Mouse (Mus musculus): Measurements from ENCODE around the gene Rhbdl1.
"Not testable (repeated sequence)": the region's sequence is repeated elsewhere in the genome, so short reads cannot be mapped to it uniquely, and the experiment has no call there.

The Rhbdl1 gene

DNA sequence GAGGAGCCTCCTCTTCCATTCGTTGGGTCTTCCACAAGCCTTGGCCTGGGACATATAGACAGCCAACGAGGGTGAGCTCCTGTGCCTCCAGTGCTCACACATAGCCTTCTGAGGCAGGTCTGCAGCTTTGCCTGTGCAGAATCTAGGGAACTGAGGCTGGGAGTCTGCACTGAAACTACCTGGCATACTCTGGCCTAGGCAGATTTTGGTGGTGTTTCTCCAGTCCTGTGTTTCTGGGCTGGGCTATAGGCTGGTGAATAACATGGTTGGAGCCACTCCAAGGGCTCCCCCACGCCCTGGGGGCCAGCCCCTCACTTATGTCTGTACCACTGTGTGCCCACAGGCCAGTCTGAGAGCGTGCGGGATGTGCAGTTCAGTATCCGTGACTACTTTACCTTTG is 11.8 kb downstream of the Rhbdl1 start:
- no peak for DNase-seq

DNA sequence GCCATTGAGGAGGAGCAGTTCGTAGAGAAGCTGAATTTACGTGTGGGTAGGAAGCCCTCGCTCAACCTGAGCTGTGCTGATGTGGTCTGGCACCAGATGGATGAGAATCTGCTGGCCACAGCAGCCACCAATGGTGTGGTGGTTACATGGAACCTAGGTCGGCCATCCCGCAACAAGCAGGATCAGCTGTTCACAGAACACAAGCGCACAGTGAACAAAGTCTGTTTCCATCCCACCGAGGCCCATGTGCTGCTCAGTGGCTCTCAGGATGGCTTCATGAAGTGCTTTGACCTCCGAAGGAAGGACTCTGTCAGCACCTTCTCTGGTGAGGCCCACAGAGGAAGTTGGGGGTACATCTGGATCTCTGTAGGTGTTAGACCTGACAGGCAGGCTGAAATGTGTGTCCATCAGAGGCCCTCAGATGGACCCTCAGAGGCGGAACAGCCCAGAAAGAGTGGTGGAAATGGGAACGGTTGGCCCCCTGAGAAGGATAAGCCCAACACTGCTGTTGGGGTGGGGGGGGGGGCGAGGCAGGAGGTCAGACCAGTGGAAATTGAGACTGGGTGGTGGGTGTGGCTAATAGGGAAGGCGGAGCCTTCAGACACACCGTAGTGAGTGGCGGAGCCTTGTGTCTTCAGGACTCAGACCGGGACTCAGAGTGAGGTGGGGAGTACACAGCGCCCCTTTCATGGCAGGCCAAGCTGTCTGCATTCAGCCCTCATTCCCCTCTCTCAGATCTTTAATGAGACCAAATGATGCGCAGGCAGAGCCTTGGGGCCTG is 12.5 kb downstream of the Rhbdl1 start:
- no peak for DNase-seq

DNA sequence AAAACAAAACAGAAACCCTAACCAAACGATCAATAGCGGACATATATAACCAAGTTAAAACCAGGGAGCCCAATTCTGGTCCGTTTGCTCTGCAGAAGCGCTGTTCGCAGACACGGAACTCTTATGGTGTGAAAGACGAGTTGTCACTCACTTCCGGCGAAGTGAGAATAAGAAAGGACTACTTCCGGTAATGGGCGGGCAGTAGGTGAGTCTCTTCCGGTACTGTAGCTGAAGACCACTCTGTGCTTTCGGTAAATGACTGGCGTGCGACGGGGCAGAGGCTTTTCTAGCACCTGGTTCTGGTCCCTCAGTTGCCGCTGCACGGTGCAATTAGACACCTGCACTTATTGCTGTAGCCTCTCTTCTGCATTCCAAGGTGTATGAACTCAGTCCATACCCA is 13.6 kb downstream of the Rhbdl1 start, which contains the start of gene Wdr24:
Gene Wdr24 (plus strand): TSS at position 176 of the 400 bp plus-strand sequence.
- DNase-seq, result peak; percentile 85

DNA sequence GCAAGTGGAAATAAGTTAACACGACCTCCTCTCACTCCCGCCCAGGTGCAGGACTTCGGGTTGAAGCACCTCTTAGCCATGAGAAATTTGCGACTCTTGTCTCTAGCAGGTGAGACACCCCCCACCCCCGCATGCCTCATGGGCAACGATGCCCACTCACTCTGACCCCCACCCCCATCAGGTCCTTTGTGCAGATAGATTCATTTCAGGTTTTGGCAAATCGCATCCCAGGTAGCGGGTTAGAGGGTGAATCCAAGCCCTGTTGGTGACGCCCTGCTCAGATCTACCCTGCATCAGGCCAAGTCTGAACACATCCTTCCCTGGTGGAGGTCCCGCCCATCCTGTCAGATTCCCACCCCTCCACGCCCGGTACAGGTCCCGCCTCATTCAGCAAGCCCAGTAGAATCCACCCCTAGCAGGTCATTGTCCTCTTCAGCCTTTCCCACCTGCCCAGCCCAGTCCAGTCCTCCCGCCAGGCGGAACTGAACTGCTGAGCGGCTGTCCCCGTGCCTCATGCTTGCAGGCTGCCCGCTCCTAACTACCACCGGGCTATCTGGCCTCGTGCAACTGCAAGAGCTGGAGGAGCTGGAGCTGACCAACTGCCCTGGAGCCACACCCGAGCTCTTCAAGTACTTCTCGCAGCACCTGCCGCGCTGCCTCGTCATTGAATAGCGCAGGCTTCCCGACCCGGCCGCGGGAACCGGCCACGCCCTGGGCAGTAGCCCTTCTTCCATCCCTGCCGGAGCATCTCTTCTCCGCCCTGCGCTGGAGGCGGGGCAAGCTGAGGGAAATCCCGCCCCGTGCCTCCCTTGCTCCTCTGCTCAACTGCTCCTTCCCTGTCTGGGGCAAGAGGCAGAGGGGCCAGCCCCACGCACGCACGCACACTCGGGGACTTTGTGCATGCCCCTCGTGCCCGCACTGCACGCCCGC is 18.0 kb downstream of the Rhbdl1 start:
- no peak for DNase-seq

DNA sequence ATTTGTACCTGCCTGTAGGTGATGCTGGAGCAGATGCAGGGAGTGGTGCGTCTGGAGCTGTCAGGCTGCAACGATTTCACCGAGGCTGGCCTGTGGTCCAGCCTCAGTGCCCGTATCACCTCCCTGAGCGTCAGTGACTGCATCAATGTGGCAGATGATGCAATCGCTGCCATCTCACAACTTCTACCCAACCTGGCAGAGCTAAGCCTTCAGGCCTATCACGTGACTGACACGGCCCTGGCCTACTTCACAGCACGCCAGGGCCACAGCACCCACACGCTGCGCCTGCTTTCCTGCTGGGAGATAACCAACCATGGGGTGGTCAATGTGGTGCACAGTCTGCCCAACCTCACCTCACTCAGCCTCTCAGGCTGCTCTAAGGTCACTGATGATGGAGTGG is 19.4 kb downstream of the Rhbdl1 start:
- no peak for DNase-seq

DNA sequence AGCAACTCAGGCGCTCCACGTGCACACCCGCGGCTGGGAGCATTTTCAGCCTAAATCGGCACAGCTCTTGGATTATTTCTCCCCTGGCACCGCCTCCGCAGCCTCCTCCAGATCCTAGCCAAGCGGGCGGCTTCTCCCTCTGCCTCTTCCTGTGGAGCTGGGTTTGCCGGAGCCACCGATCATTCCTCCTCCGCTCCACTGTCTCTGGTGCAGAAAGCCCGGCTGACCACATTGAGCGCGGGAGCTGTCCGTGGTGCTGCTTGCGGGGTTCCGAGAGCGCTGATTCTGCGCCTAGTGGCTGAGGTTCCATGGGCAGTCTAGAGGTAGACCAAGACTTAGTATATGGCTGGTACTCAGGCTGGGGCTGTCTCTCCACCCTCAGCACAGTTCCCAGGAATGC is 23.6 kb downstream of the Rhbdl1 start:
- DNase-seq, result peak; percentile 93

DNA sequence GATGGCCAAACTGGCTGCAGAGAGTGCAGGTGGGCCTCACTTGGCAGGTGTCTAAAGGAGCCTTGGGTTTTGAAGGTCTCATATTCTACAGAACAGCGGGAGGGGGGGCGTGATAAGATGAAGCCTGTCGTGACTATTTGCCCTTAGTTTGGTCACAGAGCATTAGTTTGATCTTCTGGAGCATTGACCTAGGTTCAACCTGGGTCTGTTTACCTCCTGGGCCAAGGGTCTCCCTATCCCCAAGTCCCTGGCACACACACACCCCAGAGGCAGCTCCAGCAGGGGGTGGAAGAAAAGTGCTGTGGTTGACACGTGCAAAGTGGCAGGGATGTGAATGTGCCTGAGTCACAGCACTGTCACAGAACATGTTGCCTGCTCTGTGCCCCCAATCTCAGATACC is 26.2 kb downstream of the Rhbdl1 start:
- DNase-seq, result no peak

DNA sequence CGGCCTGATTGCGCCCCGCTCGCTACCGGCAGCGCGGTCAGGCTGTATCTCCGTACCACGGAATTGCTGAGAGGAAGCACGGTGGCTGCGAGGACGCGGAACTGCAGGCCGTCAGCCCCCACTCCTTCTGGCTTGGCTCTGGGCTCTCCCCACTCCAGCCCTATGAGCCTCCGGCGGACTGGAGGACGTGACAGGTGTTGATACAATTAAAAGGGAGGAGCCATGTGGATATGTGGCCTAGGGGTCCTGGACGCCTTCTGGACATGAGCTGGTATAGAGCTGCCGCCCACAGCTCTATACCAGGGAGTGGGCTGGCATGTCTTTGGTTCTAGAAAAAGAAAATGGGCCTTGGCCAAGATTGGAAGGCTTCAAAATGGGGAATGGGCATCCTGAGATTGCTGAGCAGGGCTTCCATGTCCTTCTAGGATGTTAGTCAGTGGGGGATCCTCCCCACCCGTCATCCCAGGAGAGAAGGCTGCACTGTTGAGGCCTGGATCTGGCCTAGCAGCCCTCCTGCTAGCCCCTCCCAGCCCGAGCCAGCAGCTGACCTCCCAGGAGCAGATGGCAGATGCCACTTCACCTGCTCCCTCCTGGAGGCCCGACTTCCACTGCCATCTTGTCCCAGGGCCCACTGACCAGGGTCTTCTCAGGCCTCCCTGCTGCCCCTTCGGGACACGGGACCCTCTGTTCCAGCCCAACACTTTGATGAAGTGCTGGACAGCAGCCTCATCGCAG is 27.3 kb downstream of the Rhbdl1 start:
- DNase-seq, result no peak

DNA sequence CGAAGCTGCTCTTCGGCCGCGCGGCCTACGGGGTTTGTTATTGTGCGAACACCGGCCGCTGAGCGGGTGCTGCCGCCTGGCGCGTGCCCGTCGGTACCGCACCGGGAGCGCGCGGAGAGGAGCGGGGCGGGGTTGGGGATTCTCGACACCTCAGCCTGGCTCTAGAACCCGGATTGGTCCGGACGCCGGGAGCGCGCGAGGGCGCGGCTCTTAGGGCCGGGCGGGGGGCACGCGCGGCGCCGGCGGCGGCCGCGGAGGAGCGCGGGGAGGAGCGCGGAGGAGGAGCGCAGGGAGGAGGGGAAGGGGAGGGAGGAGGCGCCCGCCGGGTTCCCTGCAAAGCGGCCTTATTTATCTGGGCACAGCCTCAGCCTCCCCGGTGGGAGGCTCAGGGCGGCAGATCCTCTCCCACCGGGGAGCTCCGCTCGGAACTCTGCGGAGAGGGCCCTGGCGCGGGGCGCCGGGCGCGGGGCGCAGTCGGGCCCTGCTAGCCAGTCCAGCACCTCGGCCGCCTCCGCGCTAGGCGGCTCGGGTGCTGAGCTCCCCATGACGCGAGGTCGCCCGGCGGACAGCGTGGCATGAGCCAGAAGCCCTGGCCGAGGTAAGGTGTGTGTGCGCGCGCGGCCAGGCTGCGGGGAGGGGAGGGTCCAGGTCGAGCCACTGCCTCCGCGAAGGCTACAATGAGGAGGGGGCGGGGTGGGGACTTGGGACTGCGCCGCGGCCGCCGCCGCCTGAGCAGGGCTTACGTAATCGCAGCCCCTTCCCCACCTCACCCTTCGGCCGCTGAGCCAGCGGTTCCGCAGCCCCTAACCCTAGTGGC is 28.1 kb downstream of the Rhbdl1 start, which contains the start of gene Fbxl16:
Gene Fbxl16 (plus strand): TSS at position 297 of the 817 bp plus-strand sequence.
- DNase-seq, result peak; percentile 95

DNA sequence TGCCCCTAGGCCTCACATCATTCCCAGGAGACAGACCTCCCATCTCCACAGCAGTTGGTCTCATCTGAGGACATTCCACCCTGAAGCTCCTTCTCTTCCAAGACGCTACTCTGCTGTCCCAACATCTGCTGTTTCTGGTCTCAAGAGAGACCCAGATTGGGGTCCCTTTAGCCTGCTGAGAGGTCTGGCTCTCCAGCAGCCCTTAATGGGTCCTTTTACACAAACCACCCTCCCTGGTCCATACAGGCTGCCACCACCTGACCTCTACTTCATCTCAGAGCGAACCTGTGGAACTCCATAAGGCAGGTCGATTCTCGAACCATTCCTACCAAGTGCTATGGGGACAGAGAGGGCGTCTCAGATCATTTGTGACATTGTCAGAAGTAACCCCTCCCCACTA is 29.1 kb downstream of the Rhbdl1 start:
- DNase-seq, result no peak

DNA sequence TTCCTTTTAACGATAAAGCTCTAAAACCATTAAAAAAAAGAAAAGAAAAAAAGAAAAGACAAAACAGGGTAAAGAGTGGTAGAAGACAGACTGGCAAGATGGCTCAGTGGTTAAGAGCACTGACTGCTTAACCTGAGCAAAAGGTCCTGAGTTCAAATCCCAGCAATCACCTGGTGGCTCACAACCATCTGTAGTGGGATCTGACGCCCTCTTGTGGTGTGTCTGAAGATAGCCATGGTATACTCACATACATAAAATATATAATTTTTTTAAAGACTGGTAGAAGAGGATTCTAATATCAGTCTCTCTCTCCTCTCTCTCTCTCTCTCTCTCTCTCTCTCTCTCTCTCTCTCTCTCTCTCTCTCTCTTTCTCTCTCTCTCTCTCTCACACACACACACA is 29.6 kb downstream of the Rhbdl1 start:
- not testable (repeated sequence) for DNase-seq

DNA sequence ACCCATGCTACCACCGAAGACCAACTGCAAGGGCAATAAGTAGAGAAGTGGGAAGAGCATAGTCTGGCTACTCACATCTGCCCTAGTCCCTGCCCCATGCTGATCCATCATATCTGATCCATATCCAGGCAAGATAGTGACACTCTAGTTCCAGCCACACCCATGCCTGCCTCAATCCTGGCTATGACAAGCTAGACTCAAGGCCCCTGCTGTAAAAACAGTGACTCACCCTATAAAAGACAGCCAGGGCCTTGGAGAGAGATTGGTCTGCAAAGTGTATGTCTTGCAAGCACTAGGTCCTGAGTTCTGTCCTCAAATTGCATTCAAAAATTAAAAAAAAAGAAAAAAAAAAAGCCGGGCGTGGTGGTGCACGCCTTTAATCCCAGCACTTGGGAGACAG is 30.6 kb downstream of the Rhbdl1 start:
- DNase-seq, result no peak

DNA sequence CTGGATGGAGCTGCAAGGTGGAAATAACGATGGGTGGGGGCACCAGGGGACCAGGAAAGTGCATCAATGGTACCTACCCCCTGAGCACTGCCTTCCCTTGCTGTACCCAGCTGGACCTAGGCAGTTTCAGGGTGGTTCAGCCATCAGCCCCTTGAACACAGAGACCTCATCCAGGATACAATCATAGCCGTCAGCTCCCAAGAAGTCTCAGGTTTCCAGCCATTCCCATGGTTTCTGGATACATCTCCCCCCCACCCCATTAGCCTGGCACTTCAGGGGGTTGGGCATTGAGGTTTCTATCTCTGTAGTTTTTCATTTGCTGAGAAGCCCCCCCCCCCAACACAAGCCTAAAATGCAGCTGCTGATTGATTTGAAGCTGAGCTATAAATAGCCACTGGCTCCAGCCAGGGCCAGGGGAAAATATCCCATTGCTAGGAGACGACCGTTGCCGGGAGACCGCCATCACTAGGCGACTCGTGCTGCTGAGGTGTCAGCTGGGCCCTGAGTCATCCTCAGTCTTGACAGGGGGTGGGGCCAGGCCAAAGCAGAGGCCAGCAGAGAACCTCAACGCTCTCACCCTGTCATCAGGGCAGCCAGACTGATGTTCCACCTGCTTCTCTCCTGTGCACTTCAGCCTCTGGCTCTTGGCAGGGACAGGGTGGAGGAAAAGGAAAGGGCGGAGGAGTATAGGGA is 34.1 kb downstream of the Rhbdl1 start:
- DNase-seq, result peak; percentile 89

DNA sequence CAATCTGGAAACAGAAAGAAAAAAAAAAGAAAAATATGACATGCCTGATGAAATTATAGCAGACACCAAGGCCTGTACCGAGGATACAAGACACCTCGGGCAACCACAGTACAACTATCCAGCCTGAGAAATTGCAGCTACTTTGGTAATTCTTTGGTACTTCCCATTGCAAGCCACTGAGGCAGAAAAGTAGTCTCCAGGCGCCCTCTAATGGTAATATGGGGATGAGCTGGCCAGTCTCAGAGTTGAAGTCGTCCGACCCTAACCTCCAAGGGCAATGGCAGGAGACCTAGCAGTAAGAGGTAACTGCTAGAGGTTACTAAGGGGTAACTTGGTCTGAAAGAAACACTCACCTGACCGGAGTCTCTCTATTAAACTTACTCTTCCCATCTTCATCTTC is 36.1 kb downstream of the Rhbdl1 start:
- DNase-seq, result peak; percentile 67

DNA sequence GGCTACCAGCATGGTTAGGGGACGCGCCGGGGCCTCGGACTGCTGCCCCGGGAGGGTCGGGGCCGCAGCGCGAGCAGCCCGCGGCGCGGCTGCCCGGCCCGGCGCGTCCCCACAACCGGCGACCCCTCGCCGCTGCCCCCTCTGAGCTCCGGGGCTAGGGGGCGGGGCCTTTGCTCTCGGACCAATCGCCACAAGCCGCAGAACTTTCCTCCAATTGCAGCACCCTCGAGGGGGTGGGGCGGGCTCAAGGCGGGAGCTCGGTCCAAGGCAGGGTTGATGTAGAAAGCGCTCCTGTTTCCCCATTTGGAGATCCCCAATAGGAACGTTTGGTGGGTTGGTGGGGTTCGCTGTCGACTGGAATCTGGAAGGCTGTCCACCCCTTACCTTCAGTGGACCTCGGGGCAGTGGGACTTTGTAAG is 40.1 kb downstream of the Rhbdl1 start, which contains the start of gene Metrn:
Gene Metrn (minus strand): TSS at position 186 of the 419 bp plus-strand sequence.
- peak; percentile 78 for DNase-seq

DNA sequence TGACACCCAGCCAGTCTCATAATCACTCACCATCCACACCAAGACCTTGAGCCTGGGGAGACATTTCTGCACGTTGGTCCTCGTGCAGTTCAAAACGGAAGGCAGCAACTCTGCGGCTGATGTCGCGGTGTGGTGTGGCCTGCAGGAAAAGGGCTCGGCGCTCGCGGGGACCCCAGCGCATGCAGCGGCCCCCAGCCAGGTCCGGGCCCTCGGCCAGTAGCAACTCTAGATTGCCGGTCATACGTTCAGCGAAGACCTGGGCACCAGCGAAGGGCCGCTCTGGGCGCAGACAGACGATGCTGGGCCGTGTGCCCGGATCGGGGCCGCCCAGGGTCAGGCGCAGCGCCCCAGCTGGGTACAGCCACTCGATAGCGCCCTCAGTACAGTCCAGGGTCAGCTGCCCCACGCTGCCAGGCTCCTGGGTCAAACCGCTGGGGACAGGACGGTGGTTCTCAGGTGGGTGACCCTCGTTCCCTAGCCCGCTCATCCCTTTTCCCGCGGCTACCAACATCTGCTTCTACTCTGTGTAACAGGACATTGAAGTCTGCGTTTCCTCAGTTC is 40.8 kb downstream of the Rhbdl1 start:
- no peak for DNase-seq

DNA sequence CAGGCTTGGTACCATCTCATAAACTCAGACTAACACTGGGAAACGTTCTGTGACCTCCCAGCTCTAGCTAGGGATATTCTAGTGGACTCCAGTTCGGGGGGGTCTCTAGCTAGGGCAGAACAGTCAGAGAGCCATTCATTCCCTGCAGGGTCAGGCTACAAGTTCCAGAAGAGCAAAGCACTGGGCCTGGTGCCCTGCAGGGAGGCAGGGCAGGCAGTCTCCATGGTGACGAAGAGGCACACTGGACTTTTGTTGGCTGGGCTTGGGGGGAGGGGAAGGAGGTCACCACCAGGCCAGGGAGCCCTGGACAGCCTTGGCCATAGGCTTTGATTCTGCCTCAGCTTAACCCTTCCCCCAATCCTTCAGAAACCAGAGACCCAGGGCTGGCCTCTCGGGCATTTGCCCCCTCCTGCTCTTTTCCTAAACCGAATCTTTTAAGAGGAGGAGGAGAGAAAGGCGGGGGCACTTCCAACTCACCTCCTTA is 41.4 kb downstream of the Rhbdl1 start, which contains the start of gene AC134908.4:
Gene AC134908.4 (minus strand): TSS at position 51 of the 484 bp plus-strand sequence.
- DNase-seq, result peak; percentile 77

DNA sequence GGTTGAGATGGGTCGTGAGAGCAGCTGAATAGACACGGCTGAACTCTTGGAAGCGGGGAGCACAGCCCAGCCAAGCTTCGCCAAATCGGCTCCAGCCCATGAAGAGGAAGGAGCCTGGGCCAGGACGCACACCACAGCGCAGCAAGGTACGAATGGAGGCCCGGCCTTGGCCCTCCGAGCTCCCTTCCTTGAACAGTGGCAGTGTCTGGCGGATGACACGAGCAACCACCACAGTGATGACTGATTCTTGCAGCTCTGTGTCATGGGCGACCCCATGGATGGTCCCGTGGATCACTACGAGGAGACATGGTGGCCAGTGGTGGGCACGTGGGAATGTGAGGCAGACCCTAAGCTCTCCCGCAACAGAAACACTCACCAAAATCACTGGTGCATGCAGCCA is 42.1 kb downstream of the Rhbdl1 start:
- no peak for DNase-seq

DNA sequence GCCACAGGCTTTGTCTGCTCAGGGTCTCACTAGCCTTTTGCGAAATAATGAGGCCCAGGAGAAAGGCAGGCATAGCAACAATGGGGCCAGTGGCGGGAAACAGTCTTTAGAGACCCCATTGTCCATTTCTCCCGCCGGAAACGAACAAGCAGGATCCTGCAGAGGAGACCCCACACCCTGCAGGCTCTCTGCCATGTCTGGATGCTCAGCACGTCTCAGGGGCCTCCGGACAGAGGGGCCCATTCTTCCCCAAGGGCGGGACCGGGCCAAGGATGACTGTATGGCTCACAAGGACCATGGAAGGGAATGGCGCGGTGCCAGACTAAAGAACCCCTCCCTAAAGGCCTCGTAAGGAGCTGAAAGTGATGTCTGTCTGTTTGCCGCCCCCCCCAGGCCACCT is 42.9 kb downstream of the Rhbdl1 start:
- DNase-seq, result no peak

DNA sequence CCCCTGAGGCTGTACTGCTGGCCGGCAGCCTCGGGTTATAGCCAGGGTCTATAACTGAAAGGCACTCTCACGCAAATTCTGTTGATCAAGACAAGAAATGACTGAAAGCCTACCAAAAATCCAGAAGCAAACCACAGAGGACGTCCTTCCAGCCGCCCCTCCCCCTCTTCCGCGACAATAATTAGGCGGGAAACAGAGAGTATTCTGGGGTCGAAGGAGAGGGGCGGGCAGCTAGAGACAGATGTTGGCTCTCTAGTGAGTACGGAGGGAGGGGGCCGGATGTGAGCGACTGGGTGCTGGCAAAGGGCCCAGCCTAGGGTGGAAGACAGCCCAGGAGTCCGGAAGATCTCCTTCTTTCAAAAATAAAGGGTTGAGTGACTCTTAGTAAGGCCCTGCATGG is 44.5 kb downstream of the Rhbdl1 start, which contains the start of gene Fam173a:
Gene Fam173a (minus strand): TSS at position 287 of the 400 bp plus-strand sequence.
- DNase-seq, result peak; percentile 65
